Mouse (Mus musculus) NIH3T3 (cell line): Measurements from ENCODE around the gene Nedd8.
A peak's percentile ranks its signal among the peaks of the same experiment; 100 is the strongest.

Experiments
- DNase-seq: peaks from one replicate; pipeline ENCODE4 v3.0.0-alpha.2; 2012; ENCODE audit warnings: low read depth

Nedd8 gene

DNA sequence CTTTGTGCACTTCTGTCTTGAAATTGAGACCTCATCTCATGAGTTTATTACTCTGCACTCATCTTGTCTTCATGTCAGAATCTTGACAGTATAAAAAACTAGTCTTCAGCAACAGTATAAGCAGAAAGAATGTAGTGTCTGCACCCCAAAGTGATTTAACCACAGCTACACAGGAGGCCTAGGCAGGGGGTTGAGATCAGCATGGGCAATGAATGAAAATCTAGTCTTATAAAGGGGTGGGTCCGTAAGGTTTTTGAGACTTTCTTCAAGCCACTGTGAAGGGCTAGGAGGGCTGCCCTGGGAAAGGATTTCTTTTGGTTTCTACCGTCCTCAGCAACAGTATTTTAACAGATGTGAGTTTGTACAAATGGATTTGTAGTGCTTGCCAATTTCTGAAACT lies 11.3 kb downstream of the Nedd8 start:
- no peak for DNase-seq

GRCm38 (mm10) chr14:55659960-55660573 lies 11.9 kb downstream of the Nedd8 start, which contains the start of gene Mdp1:
Mdp1 (minus strand) TSS chr14:55660508.
- DNase-seq, result peak; percentile 92

DNA sequence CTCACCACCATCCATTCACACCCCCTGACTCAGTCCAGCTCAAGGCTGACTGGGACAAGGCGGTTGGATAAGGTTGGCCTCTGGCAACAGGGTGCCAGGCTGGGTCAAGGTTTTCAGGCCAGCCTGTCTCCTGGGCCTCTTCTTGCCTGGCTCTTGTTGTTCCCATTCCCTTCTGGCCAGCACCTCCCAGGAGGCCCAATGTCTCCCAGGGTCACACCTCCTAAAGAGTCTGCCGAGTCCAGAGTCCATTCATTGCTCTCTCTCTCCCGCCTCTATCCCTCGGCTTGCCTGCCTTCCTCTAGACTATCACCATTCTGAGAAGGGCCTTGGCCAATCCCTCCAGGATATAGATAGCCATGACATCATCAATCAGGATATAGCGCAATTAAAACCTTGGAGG lies 13.9 kb downstream of the Nedd8 start:
- no peak for DNase-seq

GRCm38 (mm10) chr14:55656935-55657334 lies 15.0 kb downstream of the Nedd8 start:
- no peak for DNase-seq

DNA sequence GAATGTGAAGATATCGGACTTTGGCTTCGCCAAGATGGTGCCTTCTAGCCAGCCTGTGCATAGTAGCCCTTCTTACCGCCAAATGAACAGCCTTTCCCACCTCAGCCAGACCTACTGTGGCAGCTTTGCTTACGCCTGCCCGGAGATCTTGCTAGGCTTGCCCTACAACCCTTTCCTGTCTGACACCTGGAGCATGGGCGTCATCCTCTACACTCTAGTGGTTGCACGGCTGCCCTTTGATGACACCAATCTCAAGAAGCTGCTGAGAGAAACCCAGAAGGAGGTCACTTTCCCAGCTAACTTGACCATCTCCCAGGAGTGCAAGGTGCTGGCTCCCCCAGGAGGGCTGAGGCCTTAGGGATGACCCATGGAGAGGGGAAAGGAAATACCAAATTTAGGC lies 20.4 kb downstream of the Nedd8 start:
- no peak for DNase-seq

DNA sequence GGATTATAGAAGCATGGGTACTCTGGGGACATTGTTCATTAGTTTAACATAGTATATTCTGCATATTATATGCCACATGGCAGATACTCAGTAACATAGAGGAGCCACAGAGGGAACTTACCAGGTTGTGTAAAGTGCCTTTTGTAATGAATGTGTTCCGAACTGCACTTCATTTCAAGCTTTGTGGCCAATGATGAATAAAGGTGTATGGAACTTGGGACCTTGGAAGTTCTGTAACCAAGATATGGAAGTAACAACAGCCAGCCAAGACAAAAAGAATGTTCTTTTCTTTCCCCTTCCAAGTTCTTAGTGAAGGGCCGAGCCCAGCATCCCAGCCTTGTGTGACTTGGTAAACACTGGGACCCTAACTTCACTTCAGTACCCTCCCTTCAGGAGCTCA lies 22.0 kb downstream of the Nedd8 start, which contains the start of gene Tssk4:
Tssk4 (plus strand) TSS at position 301 of the 400 bp plus-strand sequence.
- no peak for DNase-seq

- peak; percentile 23 for DNase-seq
These were observed 27.5 kb downstream of the Nedd8 start for GRCm38 (mm10) chr14:55644261-55644888.

- DNase-seq, result peak; percentile 85
These were observed 28.6 kb downstream of the Nedd8 start, which contains the start of gene Tm9sf1 for GRCm38 (mm10) chr14:55643060-55643907. Tm9sf1 (minus strand) TSS chr14:55643806.

DNA sequence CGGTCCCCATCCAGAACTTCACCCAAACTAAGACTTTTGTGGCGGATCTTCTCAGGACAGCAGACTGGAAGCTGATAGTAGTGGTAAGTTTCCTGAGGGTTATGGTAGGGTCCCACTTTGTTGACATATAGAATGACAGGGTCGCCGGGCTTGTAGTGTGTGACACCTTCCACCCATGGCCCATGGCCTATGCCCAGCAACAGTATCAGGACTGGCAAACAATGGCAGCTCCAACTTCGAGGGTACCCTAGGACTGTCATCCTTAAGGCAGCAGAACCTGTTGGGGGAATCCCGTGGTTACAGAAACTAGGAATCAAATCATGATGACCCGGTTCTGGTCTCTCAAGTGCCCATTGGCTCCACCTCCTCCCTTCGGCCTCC lies 29.3 kb downstream of the Nedd8 start:
- DNase-seq, result no peak

DNA sequence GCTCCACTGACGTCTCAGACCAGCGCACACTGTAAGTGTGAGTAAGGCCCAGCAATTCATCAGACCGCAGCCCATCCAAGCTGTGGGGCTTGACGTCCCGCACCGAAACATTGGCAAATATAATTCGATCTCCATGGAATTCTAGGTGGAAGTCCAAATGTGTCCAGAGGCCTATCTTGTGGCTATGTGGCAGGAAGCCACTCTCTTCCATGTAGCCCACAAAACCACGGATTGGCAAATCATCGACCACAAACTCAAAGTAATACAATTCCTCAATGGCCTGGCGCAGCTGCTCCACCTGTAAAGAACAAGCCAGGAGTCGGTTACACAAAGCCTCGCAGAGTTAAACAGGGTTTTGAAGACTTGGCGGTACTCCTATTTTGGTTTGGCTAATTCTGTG lies 30.6 kb downstream of the Nedd8 start:
- DNase-seq, result no peak

DNA sequence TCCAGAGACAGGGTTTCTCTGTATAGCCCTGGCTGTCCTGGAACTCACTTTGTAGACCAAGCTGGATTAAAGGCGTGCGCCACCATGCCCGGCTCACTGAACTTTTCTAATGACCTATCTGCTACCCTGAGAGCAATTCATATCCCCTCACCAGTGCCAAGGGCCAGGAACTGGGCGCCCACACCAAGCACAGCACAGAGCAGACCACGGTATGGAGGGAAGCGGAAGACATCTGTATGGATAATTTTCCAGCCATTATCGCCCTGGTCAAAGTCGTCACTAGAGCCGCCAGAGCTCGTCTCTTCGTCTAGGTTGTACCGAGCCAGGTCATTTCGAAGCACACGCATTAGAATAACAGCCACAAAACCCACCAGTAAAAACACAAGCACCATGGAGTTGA lies 31.1 kb downstream of the Nedd8 start:
- no peak for DNase-seq

- DNase-seq, result no peak
These were observed 34.1 kb downstream of the Nedd8 start, which contains the start of gene Gm49378 for GRCm38 (mm10) chr14:55637795-55638194. Gm49378 (minus strand) TSS chr14:55637895.

- peak; percentile 90 for DNase-seq
These were observed 36.4 kb downstream of the Nedd8 start, which contains the start of gene Ipo4 for GRCm38 (mm10) chr14:55635523-55636007. Ipo4 (minus strand) TSS chr14:55635957.

DNA sequence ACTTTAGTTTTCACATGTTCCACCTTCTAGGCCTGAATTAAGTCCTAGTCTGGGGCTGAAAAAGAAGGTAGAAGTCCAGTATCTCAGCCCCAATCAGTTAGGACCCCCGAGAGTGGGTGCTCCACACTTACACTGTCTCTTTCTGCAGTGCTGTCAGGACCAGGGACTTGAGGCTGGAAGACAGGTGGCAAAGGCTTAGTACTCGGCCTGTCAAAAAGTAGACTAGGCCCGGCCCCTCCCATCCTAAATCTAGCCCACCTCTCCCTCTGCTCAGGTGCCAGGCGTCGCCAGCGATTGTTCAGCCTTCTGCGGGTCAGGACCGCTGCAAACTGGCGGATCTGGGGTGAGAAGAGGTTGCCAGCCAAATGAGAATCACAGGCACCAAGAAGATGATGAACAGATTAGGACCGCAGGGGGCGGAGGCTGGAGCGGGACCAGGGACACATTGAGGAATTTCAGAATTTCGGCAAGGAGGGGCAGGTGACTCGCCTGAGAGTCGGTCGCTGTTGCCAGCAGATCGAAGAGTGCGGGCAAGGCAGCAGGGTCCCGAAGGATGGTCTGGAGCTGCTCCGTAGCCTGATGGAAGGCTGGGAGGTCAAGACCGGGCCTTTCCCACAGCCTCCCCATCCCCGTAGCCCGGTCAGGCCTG lies 36.9 kb downstream of the Nedd8 start:
- DNase-seq, result peak; percentile 55

- peak; percentile 67 for DNase-seq
These were observed 42.6 kb downstream of the Nedd8 start for GRCm38 (mm10) chr14:55629312-55629711.

- no peak for DNase-seq
These were observed 43.7 kb downstream of the Nedd8 start for GRCm38 (mm10) chr14:55628077-55628827.

DNA sequence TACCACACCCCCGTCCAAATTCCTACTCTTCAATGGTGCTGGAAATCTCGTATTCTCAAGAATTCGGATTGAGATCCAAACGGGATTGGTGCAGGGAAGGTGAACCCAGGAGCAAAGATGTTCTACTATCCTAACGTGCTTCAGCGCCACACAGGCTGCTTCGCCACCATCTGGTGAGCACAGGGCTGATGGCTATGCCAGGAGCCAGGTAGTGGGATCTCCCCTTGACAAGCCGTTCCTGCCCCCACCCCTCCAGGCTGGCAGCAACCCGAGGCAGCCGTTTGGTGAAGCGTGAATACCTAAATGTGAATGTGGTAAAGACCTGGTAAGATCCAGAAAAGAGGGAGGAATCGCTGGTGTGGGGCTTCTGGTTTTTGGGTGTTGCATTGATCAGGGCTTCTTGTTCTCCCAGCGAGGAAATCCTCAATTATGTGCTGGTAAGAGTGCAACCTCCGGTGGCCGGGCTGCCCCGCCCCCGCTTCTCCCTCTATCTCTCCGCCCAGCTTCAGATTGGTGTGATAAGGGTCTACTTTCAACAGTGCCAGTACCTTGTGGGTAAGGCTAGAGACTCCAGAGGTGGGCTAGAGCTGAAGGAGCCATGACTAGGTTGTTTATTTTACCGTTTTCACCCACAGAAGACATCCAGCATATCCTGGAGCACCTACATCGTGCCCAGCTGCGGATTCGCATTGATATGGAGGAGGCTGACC lies 53.3 kb downstream of the Nedd8 start:
- DNase-seq, result no peak

GRCm38 (mm10) chr14:55617822-55618221 lies 54.1 kb downstream of the Nedd8 start, which contains the start of gene Rec8:
Rec8 (plus strand) TSS chr14:55618037.
- DNase-seq, result no peak

DNA sequence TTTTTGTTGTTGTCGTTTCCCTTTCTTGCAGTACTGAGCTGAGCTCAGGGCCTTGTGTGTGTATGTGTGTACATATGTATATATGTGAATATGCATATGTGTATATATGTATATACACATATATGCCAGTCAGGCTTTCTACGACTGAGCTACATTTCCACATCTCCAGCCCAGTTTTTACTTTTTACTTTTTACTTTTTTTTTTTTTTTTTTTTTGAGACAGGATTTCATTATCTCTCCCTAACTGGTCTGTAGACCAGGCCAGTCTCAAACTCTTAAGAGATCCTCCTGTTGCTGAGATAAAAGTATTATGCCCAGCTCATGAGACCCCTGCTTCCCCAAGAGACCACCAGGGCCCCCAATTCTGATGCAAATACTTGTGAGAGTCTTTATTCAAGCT lies 55.1 kb downstream of the Nedd8 start:
- DNase-seq, result no peak

- peak; percentile 44 for DNase-seq
These were observed 56.0 kb downstream of the Nedd8 start for GRCm38 (mm10) chr14:55615876-55616275.
